Mouse (Mus musculus): ENCODE data around the gene Krt9. TPM values are rescaled to one million over a fixed set of nuclear protein-coding genes. Genes with fewer than 3 reads are reported as not detected.

Gene Krt9
- polyA plus RNA-seq, 1 experiment from 2014 or later, result not detected

- Histone ChIP-seq H3K9ac (ENCODE audit: low read length) (no peak overlapping the region), H3K27ac (ENCODE audit: low read depth, low read length) (no peak overlapping the region), H3K4me1 (ENCODE audit: control insufficient read depth, insufficient read depth, low read length) (peaks cover 2% of the 10 kb centered on the region; the same call in 1 of the 2 replicates), H3K4me2 (ENCODE audit: low read depth) (no peak overlapping the region), H3K9me3 (ENCODE audit: control insufficient read depth, low read length) (no peaks in the 10 kb centered on the region), H3K36me3 (ENCODE audit: control insufficient read depth, insufficient read depth, low read length) (no peaks in the 10 kb centered on the region), H3K4me3 (ENCODE audit: low read depth, low read length) (no peak overlapping the region), H3K27me3 (ENCODE audit: control insufficient read depth, insufficient read depth, low read length) (peaks cover 16% of the 10 kb centered on the region)
- DNase-seq (ENCODE audit: low spot score) (no peak), ATAC-seq (ENCODE audit: insufficient read depth, low FRiP score, low TSS enrichment) (no peak)
- WGBS, result 87% methylated on average over 21 of the region's 21 CpGs
These were observed 52.1 kb downstream of the Krt9 start for GRCm38 (mm10) chr11:100140966-100141365.

- no peak overlapping the region for H3K4me2 ChIP-seq (ENCODE audit: low read depth)
- no peak overlapping the region for H3K4me3 ChIP-seq (ENCODE audit: low read depth, low read length)
- H3K27me3 ChIP-seq (ENCODE audit: control insufficient read depth, insufficient read depth, low read length), result peaks cover 3% of the 10 kb centered on the region; the same call in 1 of the 2 replicates
- no peak for DNase-seq (ENCODE audit: low spot score)
- no peaks in the 10 kb centered on the region for H3K9me3 ChIP-seq (ENCODE audit: control insufficient read depth, low read length)
- no peaks in the 10 kb centered on the region for H3K36me3 ChIP-seq (ENCODE audit: control insufficient read depth, insufficient read depth, low read length)
- 82% methylated on average over 2 of the region's 2 CpGs for WGBS
- no peak overlapping the region for H3K9ac ChIP-seq (ENCODE audit: low read length)
- H3K4me1 ChIP-seq (ENCODE audit: control insufficient read depth, insufficient read depth, low read length), result peaks cover 2% of the 10 kb centered on the region; the same call in 1 of the 2 replicates
- no peak for ATAC-seq (ENCODE audit: insufficient read depth, low FRiP score, low TSS enrichment)
- no peak overlapping the region for H3K27ac ChIP-seq (ENCODE audit: low read depth, low read length)
These were observed 53.7 kb downstream of the Krt9 start for GRCm38 (mm10) chr11:100139391-100139790.

GRCm38 (mm10) chr11:100138809-100139208, 54.2 kb downstream of the Krt9 start:
- WGBS, result 50% methylated on average over 7 of the region's 7 CpGs
- H3K36me3 ChIP-seq (ENCODE audit: control insufficient read depth, insufficient read depth, low read length), result no peaks in the 10 kb centered on the region
- H3K4me2 ChIP-seq (ENCODE audit: low read depth), result no peak overlapping the region
- H3K27ac ChIP-seq (ENCODE audit: low read depth, low read length), result no peak overlapping the region
- DNase-seq (ENCODE audit: low spot score) (no peak), ATAC-seq (ENCODE audit: insufficient read depth, low FRiP score, low TSS enrichment) (no peak)
- H3K27me3 ChIP-seq (ENCODE audit: control insufficient read depth, insufficient read depth, low read length), result no peaks in the 10 kb centered on the region
- H3K4me1 ChIP-seq (ENCODE audit: control insufficient read depth, insufficient read depth, low read length), result peaks cover 2% of the 10 kb centered on the region; the same call in 1 of the 2 replicates
- no peak overlapping the region for H3K9ac ChIP-seq (ENCODE audit: low read length)
- no peaks in the 10 kb centered on the region for H3K9me3 ChIP-seq (ENCODE audit: control insufficient read depth, low read length)
- H3K4me3 ChIP-seq (ENCODE audit: low read depth, low read length), result no peak overlapping the region

- 33% methylated on average over 5 of the region's 5 CpGs for WGBS
- Histone ChIP-seq H3K27me3 (ENCODE audit: control insufficient read depth, insufficient read depth, low read length) (no peaks in the 10 kb centered on the region), H3K27ac (ENCODE audit: low read depth, low read length) (no peak overlapping the region), H3K36me3 (ENCODE audit: control insufficient read depth, insufficient read depth, low read length) (no peaks in the 10 kb centered on the region), H3K4me2 (ENCODE audit: low read depth) (no peak overlapping the region), H3K9ac (ENCODE audit: low read length) (no peak overlapping the region), H3K9me3 (ENCODE audit: control insufficient read depth, low read length) (no peaks in the 10 kb centered on the region), H3K4me3 (ENCODE audit: low read depth, low read length) (no peak overlapping the region), H3K4me1 (ENCODE audit: control insufficient read depth, insufficient read depth, low read length) (peaks cover 2% of the 10 kb centered on the region; the same call in 1 of the 2 replicates)
- ATAC-seq (ENCODE audit: insufficient read depth, low FRiP score, low TSS enrichment), result no peak
- no peak for DNase-seq (ENCODE audit: low spot score)
These were observed 55.4 kb downstream of the Krt9 start for GRCm38 (mm10) chr11:100137693-100138092.

Other genes with a start within 250 kb of the Krt9 start
- gene Krtap9-5, start 244.8 kb downstream of the Krt9 start, polyA plus RNA-seq (2014; fragmentation: Nextera tagmentation; extraction: Ambion mirVana), result not detected in 2 replicates
- gene Krtap29-1, start 214.2 kb downstream of the Krt9 start, polyA plus RNA-seq (2014; fragmentation: Nextera tagmentation; extraction: Ambion mirVana), result not detected in 2 replicates
- gene Krtap16-1, start 206.6 kb downstream of the Krt9 start, polyA plus RNA-seq (2014; fragmentation: Nextera tagmentation; extraction: Ambion mirVana), result 0.20 TPM in 1 of 2 replicates, not detected in the other
- gene Krtap17-1, start 199.3 kb downstream of the Krt9 start, polyA plus RNA-seq (2014; fragmentation: Nextera tagmentation; extraction: Ambion mirVana), result not detected in 2 replicates
- gene Krt33a, start 177.0 kb downstream of the Krt9 start, polyA plus RNA-seq (2014; fragmentation: Nextera tagmentation; extraction: Ambion mirVana), result not detected in 2 replicates
- gene Krt33b, start 163.4 kb downstream of the Krt9 start, polyA plus RNA-seq (2014; fragmentation: Nextera tagmentation; extraction: Ambion mirVana), result not detected in 2 replicates
- gene Krt34, start 151.7 kb downstream of the Krt9 start, polyA plus RNA-seq (2014; fragmentation: Nextera tagmentation; extraction: Ambion mirVana), result not detected in 2 replicates
- not detected in 2 replicates for gene Krt31, start 142.7 kb downstream of the Krt9 start, polyA plus RNA-seq (2014; fragmentation: Nextera tagmentation; extraction: Ambion mirVana)
- not detected in 2 replicates for gene Krt32, start 105.0 kb downstream of the Krt9 start, polyA plus RNA-seq (2014; fragmentation: Nextera tagmentation; extraction: Ambion mirVana)
- not detected in 2 replicates for gene Krt35, start 97.0 kb downstream of the Krt9 start, polyA plus RNA-seq (2014; fragmentation: Nextera tagmentation; extraction: Ambion mirVana)
- not detected in 2 replicates for gene Krt36, start 87.6 kb downstream of the Krt9 start, polyA plus RNA-seq (2014; fragmentation: Nextera tagmentation; extraction: Ambion mirVana)
- gene Krt13, start 71.7 kb downstream of the Krt9 start, polyA plus RNA-seq (2014; fragmentation: Nextera tagmentation; extraction: Ambion mirVana), result 0.19 TPM in 1 of 2 replicates, not detected in the other
- 2.7 and 3.3 TPM in 2 replicates for gene Krt15, start 57.3 kb downstream of the Krt9 start, polyA plus RNA-seq (2014; fragmentation: Nextera tagmentation; extraction: Ambion mirVana)
- 6.4 and 6.6 TPM in 2 replicates for gene Krt19, start 44.6 kb downstream of the Krt9 start, polyA plus RNA-seq (2014; fragmentation: Nextera tagmentation; extraction: Ambion mirVana)
- gene Krt14, start 14.3 kb upstream of the Krt9 start, polyA plus RNA-seq (2014; fragmentation: Nextera tagmentation; extraction: Ambion mirVana), result 7.7 and 7.9 TPM in 2 replicates
- not detected in 2 replicates for gene Krt16, start 55.7 kb upstream of the Krt9 start, polyA plus RNA-seq (2014; fragmentation: Nextera tagmentation; extraction: Ambion mirVana)
- 0.88 and 1.1 TPM in 2 replicates for gene Krt17, start 67.8 kb upstream of the Krt9 start, polyA plus RNA-seq (2014; fragmentation: Nextera tagmentation; extraction: Ambion mirVana)
- not detected in 2 replicates for gene Krt42, start 76.6 kb upstream of the Krt9 start, polyA plus RNA-seq (2014; fragmentation: Nextera tagmentation; extraction: Ambion mirVana)
- gene Eif1, start 126.6 kb upstream of the Krt9 start, polyA plus RNA-seq (2014; fragmentation: Nextera tagmentation; extraction: Ambion mirVana), result 1,679 and 1,757 TPM in 2 replicates
- gene Gast, start 141.2 kb upstream of the Krt9 start, polyA plus RNA-seq (2014; fragmentation: Nextera tagmentation; extraction: Ambion mirVana), result not detected in 2 replicates
- gene Hap1, start 162.9 kb upstream of the Krt9 start, polyA plus RNA-seq (2014; fragmentation: Nextera tagmentation; extraction: Ambion mirVana), result 10.4 and 10.6 TPM in 2 replicates
- gene Jup, start 204.5 kb upstream of the Krt9 start, polyA plus RNA-seq (2014; fragmentation: Nextera tagmentation; extraction: Ambion mirVana), result 43.8 and 48.8 TPM in 2 replicates
- gene P3h4, start 221.6 kb upstream of the Krt9 start, polyA plus RNA-seq (2014; fragmentation: Nextera tagmentation; extraction: Ambion mirVana), result 23.7 and 26.0 TPM in 2 replicates
- gene Fkbp10, start 222.5 kb upstream of the Krt9 start, polyA plus RNA-seq (2014; fragmentation: Nextera tagmentation; extraction: Ambion mirVana), result 47.7 and 49.4 TPM in 2 replicates
- gene Nt5c3b, start 248.6 kb upstream of the Krt9 start, polyA plus RNA-seq (2014; fragmentation: Nextera tagmentation; extraction: Ambion mirVana), result 110 TPM in 2 replicates
- 0.40 and 0.62 TPM in 2 replicates for gene Klhl10, start 248.7 kb upstream of the Krt9 start, polyA plus RNA-seq (2014; fragmentation: Nextera tagmentation; extraction: Ambion mirVana)

All from neural tube, embryonic 11.5 days (tissue).